Mouse (Mus musculus) layer of hippocampus, postnatal 10 days (tissue): ENCODE data around the gene Polr2c. TPM values are rescaled to one million over a fixed set of nuclear protein-coding genes. Genes with fewer than 3 reads are reported as not detected.
"Not testable (repeated sequence)": the region's sequence is repeated elsewhere in the genome, so short reads cannot be mapped to it uniquely, and the experiment has no call there.

ENCODE experiments used
- DNase-seq, 2 experiments: peaks; one replicate each; pipeline ENCODE4 v3.0.0; 2021; ENCODE audit warnings: low spot score in 2 of 2
- total RNA-seq, 2 experiments: library from RNA; stranded (reverse); gene quantifications; 2 replicates each; pipeline ENCODE4 v1.2.3; 2021

The Polr2c gene
- total RNA-seq, 2 experiments from 2014 or later = 52.8 to 58.3 TPM

GRCm38 (mm10) chr8:94837662-94838574 is 19.3 kb upstream of the Polr2c start, which contains the start of the genes Coq9 and Ciapin1:
Gene Coq9 (plus strand): TSS chr8:94838321.
Gene Ciapin1 (minus strand): TSS chr8:94838358.
- DNase-seq = peak; percentile 92 to 95

- no peak for DNase-seq
Measured at GRCm38 (mm10) chr8:94838600-94838999, 18.6 kb upstream of the Polr2c start.

- DNase-seq = no peak
Measured at GRCm38 (mm10) chr8:94841183-94841582, 16.1 kb upstream of the Polr2c start.

- DNase-seq = no peak
Measured at GRCm38 (mm10) chr8:94850049-94850448, 7.2 kb upstream of the Polr2c start.

GRCm38 (mm10) chr8:94854761-94855160 is 2.5 kb upstream of the Polr2c start:
- DNase-seq = not testable (repeated sequence)

- no peak for DNase-seq
Measured at GRCm38 (mm10) chr8:94857011-94857345, 272 bp upstream of the Polr2c start.

GRCm38 (mm10) chr8:94861352-94861910 is 4.2 kb downstream of the Polr2c start:
- DNase-seq = peak; percentile 68 to 70

GRCm38 (mm10) chr8:94862487-94863220 is 5.4 kb downstream of the Polr2c start:
- DNase-seq = no peak

- no peak for DNase-seq
Measured at GRCm38 (mm10) chr8:94863897-94864673, 6.8 kb downstream of the Polr2c start.

- no peak for DNase-seq
Measured at GRCm38 (mm10) chr8:94865292-94865691, 8.0 kb downstream of the Polr2c start.

GRCm38 (mm10) chr8:94866921-94867320 is 9.7 kb downstream of the Polr2c start:
- no peak for DNase-seq

GRCm38 (mm10) chr8:94869146-94869545 is 11.9 kb downstream of the Polr2c start:
- DNase-seq = no peak

GRCm38 (mm10) chr8:94870003-94870402 is 12.8 kb downstream of the Polr2c start:
- no peak for DNase-seq

- peak; percentile 69 to 78 for DNase-seq
Measured at GRCm38 (mm10) chr8:94870474-94871107, 13.3 kb downstream of the Polr2c start.

- DNase-seq = peak; percentile 73 to 81
Measured at GRCm38 (mm10) chr8:94871108-94871894, 14.1 kb downstream of the Polr2c start.

- DNase-seq = no peak
Measured at GRCm38 (mm10) chr8:94872156-94872555, 14.9 kb downstream of the Polr2c start.

GRCm38 (mm10) chr8:94872576-94872975 is 15.3 kb downstream of the Polr2c start:
- no peak for DNase-seq

- peak; percentile 70 to 80 for DNase-seq
Measured at GRCm38 (mm10) chr8:94874358-94874757, 17.1 kb downstream of the Polr2c start.

- DNase-seq = no peak
Measured at GRCm38 (mm10) chr8:94875096-94875870, 18.0 kb downstream of the Polr2c start.
